In the genomic region with DNA sequence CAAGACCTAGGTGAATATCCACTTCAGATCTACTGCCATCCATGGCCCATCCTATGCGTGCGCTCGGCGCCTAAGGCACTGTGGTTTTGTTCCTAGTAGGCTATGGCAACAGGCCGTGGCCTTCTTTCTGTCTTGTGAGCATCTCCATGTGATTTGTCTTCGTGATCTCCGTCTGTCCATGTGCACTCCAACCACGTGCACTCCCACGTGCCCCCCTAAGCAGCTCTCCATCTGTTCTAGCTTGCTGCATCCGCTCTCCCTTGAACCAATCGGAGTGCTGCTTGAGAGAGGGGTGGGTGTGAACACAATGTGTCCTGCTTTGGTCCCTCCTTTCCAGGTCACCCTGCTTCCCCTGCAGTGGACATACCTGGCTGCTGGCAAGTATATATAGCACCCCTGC, we compare ENCODE assay signal across 17 mouse cellular contexts.
DNase-seq lines count a peak whose midpoint lies in the region; ATAC-seq lines count a peak whose summit lies in the region.
"Had no signal": no experiment of that assay in that cellular context is flagged by ENCODE, and none has a peak within 500 bp of the region (broad histone marks: within the 10 kb centered on the region; RNA-seq: fewer than 3 reads in every experiment).

No protein-coding gene starts in this region.

- H3K9ac ChIP-seq in liver, embryonic 11.5 days (ENCODE audit: low read depth, low read length): no peak overlapping the region
- H3K9ac ChIP-seq: intestine, embryonic 15.5 days; limb, embryonic 15.5 days; neural tube, embryonic 15.5 days had no signal

- no peaks in the 10 kb centered on the region for H3K9me3 ChIP-seq in liver, embryonic 11.5 days (ENCODE audit: control insufficient read depth, low read length)
- H3K9me3 ChIP-seq: intestine, embryonic 15.5 days; limb, embryonic 15.5 days; neural tube, embryonic 15.5 days had no signal

- H3K27ac ChIP-seq in liver, embryonic 11.5 days (ENCODE audit: low read depth, low read length): no peak overlapping the region
- H3K27ac ChIP-seq: intestine, embryonic 15.5 days; left cerebral cortex, adult 2 months; limb, embryonic 15.5 days; macrophage; neural tube, embryonic 15.5 days had no signal

- no peaks in the 10 kb centered on the region for H3K4me1 ChIP-seq in liver, embryonic 11.5 days (replicated peaks; ENCODE audit: control insufficient read depth, insufficient read depth, low read length)
- H3K4me1 ChIP-seq: intestine, embryonic 15.5 days; limb, embryonic 15.5 days had no signal

- ATAC-seq in cerebellum, adult (ENCODE audit: insufficient number of reproducible peaks, low FRiP score, low TSS enrichment): no peak
- ATAC-seq in liver, embryonic 11.5 days (replicated peaks; ENCODE audit: low FRiP score): no peak
- ATAC-seq: intestine, embryonic 15.5 days; Patski had no signal

- no peak overlapping the region for H3K4me3 ChIP-seq in liver, embryonic 11.5 days (ENCODE audit: low read depth, low read length)
- H3K4me3 ChIP-seq: intestine, embryonic 15.5 days; left cerebral cortex, adult 2 months; limb, embryonic 15.5 days; neural tube, embryonic 15.5 days had no signal

- 83% methylated on average over 11 of the region's 11 CpGs for WGBS in liver, embryonic 11.5 days

- H3K4me2 ChIP-seq in liver, embryonic 11.5 days: no peak overlapping the region
- H3K4me2 ChIP-seq: heart, embryonic 11.5 days; intestine, embryonic 15.5 days; limb, embryonic 15.5 days; neural tube, embryonic 15.5 days had no signal

- no peaks in the 10 kb centered on the region for H3K27me3 ChIP-seq in liver, embryonic 11.5 days (replicated peaks; ENCODE audit: control insufficient read depth, insufficient read depth, low read length)
- H3K27me3 ChIP-seq: intestine, embryonic 15.5 days; limb, embryonic 15.5 days; neural tube, embryonic 15.5 days; Patski had no signal

- peak; percentile 34 for DNase-seq in cerebellum, adult 9-11 months
- peak; percentile 40 to 45 for DNase-seq in layer of hippocampus, adult 8-10 months (ENCODE audit: low spot score in 2 of 2)
- DNase-seq in layer of hippocampus, postnatal 10 days (ENCODE audit: low spot score in 2 of 2): no peak
- DNase-seq in frontal cortex, postnatal 10 days (ENCODE audit: low spot score in 2 of 2): peak; percentile 24 to 52
- DNase-seq in right cerebral cortex, postnatal 14 days: peak; percentile 55
- DNase-seq in liver, embryonic 11.5 days (ENCODE audit: low spot score): no peak
- DNase-seq in thymus, postnatal 10 days (ENCODE audit: low spot score in 2 of 2): no peak
- DNase-seq: lung, adult 18-20 months; thymus, postnatal 36 days had no signal

- no peaks in the 10 kb centered on the region for H3K36me3 ChIP-seq in liver, embryonic 11.5 days (ENCODE audit: control insufficient read depth, insufficient read depth, low read length)
- H3K36me3 ChIP-seq: intestine, embryonic 15.5 days; limb, embryonic 15.5 days; neural tube, embryonic 15.5 days had no signal

Comparison
In these comparisons a context has a peak if more than half of its experiments do, and no peak if none do; other contexts are left out.
1. DNase-seq: peak in cerebellum, adult 9-11 months (single experiment), layer of hippocampus, adult 8-10 months (2 of 2), frontal cortex, postnatal 10 days (2 of 2) and right cerebral cortex, postnatal 14 days (single experiment); none in layer of hippocampus, postnatal 10 days (0 of 2), liver, embryonic 11.5 days (single experiment) and thymus, postnatal 10 days (0 of 2).